Mouse (Mus musculus): ENCODE data around the gene Ovgp1. TPM values are rescaled to one million over a fixed set of nuclear protein-coding genes. Genes with fewer than 3 reads are reported as not detected.
"Not testable (repeated sequence)": the region's sequence is repeated elsewhere in the genome, so short reads cannot be mapped to it uniquely, and the experiment has no call there.

Gene Ovgp1
- polyA plus RNA-seq, 1 experiment: 1.4 TPM

- WGBS: 21% methylated on average over 4 of the region's 4 CpGs
- no peak for TF ChIP-seq CTCF (IDR thresholded peaks at IDR 0.05; ENCODE audit: insufficient read depth, low read length)
- TF ChIP-seq POLR2A (IDR thresholded peaks at IDR 0.05; ENCODE audit: borderline replicate concordance, extremely low read depth, low read depth, low read length): no peak
- DNase-seq: peak; percentile 26
Measured at GRCm38 (mm10) chr3:105991653-105992283, 18.3 kb downstream of the Ovgp1 start.

GRCm38 (mm10) chr3:105994730-105995129 lies 21.2 kb downstream of the Ovgp1 start:
- WGBS: 50% methylated on average over 2 of the region's 2 CpGs
- no peak for TF ChIP-seq CTCF (IDR thresholded peaks at IDR 0.05; ENCODE audit: insufficient read depth, low read length)
- TF ChIP-seq POLR2A (IDR thresholded peaks at IDR 0.05; ENCODE audit: borderline replicate concordance, extremely low read depth, low read depth, low read length): no peak
- no peak for DNase-seq
- no peaks in the 10 kb centered on the region for H3K4me1 ChIP-seq (ENCODE audit: control insufficient read depth, insufficient read depth, low read length)
- H3K4me3 ChIP-seq (replicated peaks; ENCODE audit: extremely low read depth, low read depth, low read length): no peak overlapping the region

More at GRCm38 (mm10) chr3:105991653-105992283, 18.3 kb downstream of the Ovgp1 start:
- H3K4me3 ChIP-seq (replicated peaks; ENCODE audit: extremely low read depth, low read depth, low read length): no peak overlapping the region
- no peaks in the 10 kb centered on the region for H3K4me1 ChIP-seq (ENCODE audit: control insufficient read depth, insufficient read depth, low read length)

- no peak for DNase-seq
- H3K4me3 ChIP-seq (replicated peaks; ENCODE audit: extremely low read depth, low read depth, low read length): peak overlapping the region; percentile 20
- 23% methylated on average over 11 of the region's 11 CpGs for WGBS
- no peak for TF ChIP-seq CTCF (IDR thresholded peaks at IDR 0.05; ENCODE audit: insufficient read depth, low read length)
- no peaks in the 10 kb centered on the region for H3K4me1 ChIP-seq (ENCODE audit: control insufficient read depth, insufficient read depth, low read length)
Measured at GRCm38 (mm10) chr3:106000707-106001375, 27.3 kb downstream of the Ovgp1 start.

- DNase-seq: peak; percentile 24
- Histone ChIP-seq H3K4me1 (ENCODE audit: control insufficient read depth, insufficient read depth, low read length) (no peaks in the 10 kb centered on the region), H3K4me3 (replicated peaks; ENCODE audit: extremely low read depth, low read depth, low read length) (no peak overlapping the region)
- TF ChIP-seq CTCF (IDR thresholded peaks at IDR 0.05; ENCODE audit: insufficient read depth, low read length): no peak
- TF ChIP-seq POLR2A (IDR thresholded peaks at IDR 0.05; ENCODE audit: borderline replicate concordance, extremely low read depth, low read depth, low read length): 0 out of 2 replicates have a peak, but pooled peaks have one; percentile 7
- WGBS: 17% methylated on average over 17 of the region's 17 CpGs
Measured at GRCm38 (mm10) chr3:106001416-106002370, 28.2 kb downstream of the Ovgp1 start.

- not testable (repeated sequence) for H3K4me1 ChIP-seq (ENCODE audit: control insufficient read depth, insufficient read depth, low read length); H3K4me3 ChIP-seq (replicated peaks; ENCODE audit: extremely low read depth, low read depth, low read length); DNase-seq
- 65% methylated on average over 10 of the region's 10 CpGs for WGBS
Measured at GRCm38 (mm10) chr3:106003360-106003759, 29.8 kb downstream of the Ovgp1 start.

- WGBS: 85% methylated on average over 2 of the region's 2 CpGs
Measured at GRCm38 (mm10) chr3:106014546-106014945, 41.0 kb downstream of the Ovgp1 start, which contains the start of gene Pifo. Gene Pifo, minus strand, starts transcription at chr3:106014646.

GRCm38 (mm10) chr3:106021840-106022239 lies 48.3 kb downstream of the Ovgp1 start:
- DNase-seq: no peak
- Histone ChIP-seq H3K4me3 (replicated peaks; ENCODE audit: extremely low read depth, low read depth, low read length) (no peak overlapping the region), H3K4me1 (ENCODE audit: control insufficient read depth, insufficient read depth, low read length) (no peaks in the 10 kb centered on the region)
- TF ChIP-seq CTCF (IDR thresholded peaks at IDR 0.05; ENCODE audit: insufficient read depth, low read length) (0 out of 2 replicates have a peak, but pooled peaks have one; percentile 12), POLR2A (IDR thresholded peaks at IDR 0.05; ENCODE audit: borderline replicate concordance, extremely low read depth, low read depth, low read length) (no peak)

More at GRCm38 (mm10) chr3:106014546-106014945, 41.0 kb downstream of the Ovgp1 start, which contains the start of gene Pifo:
- Histone ChIP-seq H3K4me3 (replicated peaks; ENCODE audit: extremely low read depth, low read depth, low read length) (no peak within 1 kb of the TSS), H3K4me1 (ENCODE audit: control insufficient read depth, insufficient read depth, low read length) (no peaks in the 10 kb centered on the region)
- TF ChIP-seq CTCF (IDR thresholded peaks at IDR 0.05; ENCODE audit: insufficient read depth, low read length) (no peak), POLR2A (IDR thresholded peaks at IDR 0.05; ENCODE audit: borderline replicate concordance, extremely low read depth, low read depth, low read length) (no peak)
- no peak for DNase-seq

GRCm38 (mm10) chr3:106024135-106024534 lies 50.6 kb downstream of the Ovgp1 start:
- Histone ChIP-seq H3K4me1 (ENCODE audit: control insufficient read depth, insufficient read depth, low read length) (no peaks in the 10 kb centered on the region), H3K4me3 (replicated peaks; ENCODE audit: extremely low read depth, low read depth, low read length) (no peak overlapping the region)
- TF ChIP-seq CTCF (IDR thresholded peaks at IDR 0.05; ENCODE audit: insufficient read depth, low read length): no peak
- TF ChIP-seq POLR2A (IDR thresholded peaks at IDR 0.05; ENCODE audit: borderline replicate concordance, extremely low read depth, low read depth, low read length): no peak
- WGBS: 83% methylated on average over 2 of the region's 2 CpGs
- no peak for DNase-seq

- 54% methylated on average over 1 of the region's 1 CpGs for WGBS
- TF ChIP-seq CTCF (IDR thresholded peaks at IDR 0.05; ENCODE audit: insufficient read depth, low read length) (no peak), POLR2A (IDR thresholded peaks at IDR 0.05; ENCODE audit: borderline replicate concordance, extremely low read depth, low read depth, low read length) (no peak)
- Histone ChIP-seq H3K4me1 (ENCODE audit: control insufficient read depth, insufficient read depth, low read length) (no peaks in the 10 kb centered on the region), H3K4me3 (replicated peaks; ENCODE audit: extremely low read depth, low read depth, low read length) (no peak within 1 kb of the TSS)
- no peak for DNase-seq
Measured at GRCm38 (mm10) chr3:106032781-106033180, 59.3 kb downstream of the Ovgp1 start, which contains the start of gene Chil5. Gene Chil5, minus strand, starts transcription at chr3:106032814.

Other genes starting within 250 kb of the Ovgp1 start
- gene Rap1a, start 172.4 kb upstream of the Ovgp1 start, polyA plus RNA-seq (2012; rRNA removed): 8.2 and 18.1 TPM in 2 replicates
- 0.84 and 1.2 TPM in 2 replicates for gene Adora3, start 102.9 kb upstream of the Ovgp1 start, polyA plus RNA-seq (2012; rRNA removed)
- 1.3 and 2.2 TPM in 2 replicates for gene Tmigd3, start 102.8 kb upstream of the Ovgp1 start, polyA plus RNA-seq (2012; rRNA removed)
- 2.3 and 3.7 TPM in 2 replicates for gene I830077J02Rik, start 41.0 kb upstream of the Ovgp1 start, polyA plus RNA-seq (2012; rRNA removed)
- 16.7 and 31.0 TPM in 2 replicates for gene Wdr77, start 14.3 kb upstream of the Ovgp1 start, polyA plus RNA-seq (2012; rRNA removed)
- gene Atp5f1, start 13.6 kb upstream of the Ovgp1 start, polyA plus RNA-seq (2012; rRNA removed): 68.9 and 81.7 TPM in 2 replicates
- 5.5 and 8.0 TPM in 2 replicates for gene Pifo, start 40.9 kb downstream of the Ovgp1 start, polyA plus RNA-seq (2012; rRNA removed)
- 0.09 TPM in 1 of 2 replicates, not detected in the other for gene Chil5, start 59.1 kb downstream of the Ovgp1 start, polyA plus RNA-seq (2012; rRNA removed)
- gene Chia1, start 139.5 kb downstream of the Ovgp1 start, polyA plus RNA-seq (2012; rRNA removed): 34.4 and 41.4 TPM in 2 replicates
- gene Chil3, start 193.9 kb downstream of the Ovgp1 start, polyA plus RNA-seq (2012; rRNA removed): 206 and 281 TPM in 2 replicates
- gene Chil4, start 245.8 kb downstream of the Ovgp1 start, polyA plus RNA-seq (2012; rRNA removed): 0.07 TPM in 1 of 2 replicates, not detected in the other

Data from lung, adult 2 months (tissue).